Mouse (Mus musculus) intestine, postnatal 0 days (tissue): ENCODE results near the gene Abl1. TPM values are rescaled to one million over a fixed set of nuclear protein-coding genes. Genes with fewer than 3 reads are reported as not detected.

Source experiments
- ATAC-seq: fragments of 200-750 bp; cut with Nextera tagmentation; 2 replicates; pipeline ENCODE4 v1.8.0; 2017; ENCODE audit warnings: mild to moderate bottlenecking, moderate TSS enrichment, moderate library complexity
- H3K27ac ChIP-seq: fragments of 300-500 bp; sonication (generic); 2 replicates; pipeline ENCODE4 v1.5.1; 2014; ENCODE audit warnings: mild to moderate bottlenecking, low read depth, low read length, moderate library complexity
- H3K27me3 ChIP-seq: fragments of 300-500 bp; sonication (generic); replicated peaks from 2 replicates; pipeline ENCODE4 v1.6.1; 2014; ENCODE audit warnings: low read length, mixed read lengths; ENCODE audit not compliant: control insufficient read depth, insufficient read depth
- H3K36me3 ChIP-seq: fragments of 300-500 bp; sonication (generic); 2 replicates; pipeline ENCODE4 v1.6.1; 2014; ENCODE audit warnings: mild to moderate bottlenecking, moderate library complexity; ENCODE audit not compliant: control insufficient read depth, insufficient read depth
- H3K4me1 ChIP-seq: fragments of 300-500 bp; sonication (generic); replicated peaks from 2 replicates; pipeline ENCODE4 v1.6.1; 2014; ENCODE audit warnings: antibody characterized with exemption, low read length, mixed read lengths; ENCODE audit not compliant: control insufficient read depth, insufficient read depth
- H3K4me2 ChIP-seq: fragments of 300-500 bp; sonication (generic); replicated peaks from 2 replicates; pipeline ENCODE4 v1.6.1; 2014; ENCODE audit warnings: low read depth, mild to moderate bottlenecking, moderate library complexity
- H3K4me3 ChIP-seq: fragments of 300-500 bp; sonication (generic); 2 replicates; pipeline ENCODE4 v1.5.1; 2014; ENCODE audit warnings: low read depth, low read length
- H3K9ac ChIP-seq: fragments of 300-500 bp; sonication (generic); 2 replicates; pipeline ENCODE4 v1.6.1; 2014; ENCODE audit warnings: mild to moderate bottlenecking, low read depth, low read length
- H3K9me3 ChIP-seq: fragments of 300-500 bp; sonication (generic); 2 replicates; pipeline ENCODE4 v1.6.1; 2016; ENCODE audit warnings: mixed run types; ENCODE audit not compliant: control insufficient read depth
- CTCF ChIP-seq: sonication (generic); IDR thresholded peaks from 2 replicates; pipeline ENCODE4 v1.5.1; 2016; ENCODE audit warnings: low read depth, mild to moderate bottlenecking, control low read depth, antibody characterized with exemption, moderate library complexity
- WGBS: fragments of 180-500 bp; shearing (Covaris S2); extraction: QIAGEN DNeasy Blood & Tissue Kit; methylation state at CpG from one replicate; pipeline ENCODE4 v1.1.7; 2014; 5-methylcytosine and 5-hydroxymethylcytosine counted together
- polyA plus RNA-seq: library from polyadenylated mRNA; unstranded; fragments of >200 nt; fragmentation: Nextera tagmentation; extraction: Ambion mirVana; gene quantifications from 2 replicates; pipeline ENCODE4 v1.2.1, GENCODE M21; 2015

Gene Abl1
- polyA plus RNA-seq, 1 experiment from 2014 or later: 13.4 TPM

GRCm38 (mm10) chr2:31761115-31761531, 72.9 kb downstream of the Abl1 start:
- WGBS: 5% methylated on average over 7 of the region's 7 CpGs
- no peak for ATAC-seq
- Histone ChIP-seq H3K27ac (peak overlapping the region; percentile 89), H3K36me3 (no peaks in the 10 kb centered on the region), H3K4me3 (peak overlapping the region; percentile 81), H3K9me3 (no peaks in the 10 kb centered on the region), H3K4me1 (peaks cover 12% of the 10 kb centered on the region; the same call in 1 of the 2 replicates), H3K27me3 (no peaks in the 10 kb centered on the region), H3K9ac (peak overlapping the region; percentile 93), H3K4me2 (peak overlapping the region; percentile 83)
- no peak for TF ChIP-seq CTCF

DNA sequence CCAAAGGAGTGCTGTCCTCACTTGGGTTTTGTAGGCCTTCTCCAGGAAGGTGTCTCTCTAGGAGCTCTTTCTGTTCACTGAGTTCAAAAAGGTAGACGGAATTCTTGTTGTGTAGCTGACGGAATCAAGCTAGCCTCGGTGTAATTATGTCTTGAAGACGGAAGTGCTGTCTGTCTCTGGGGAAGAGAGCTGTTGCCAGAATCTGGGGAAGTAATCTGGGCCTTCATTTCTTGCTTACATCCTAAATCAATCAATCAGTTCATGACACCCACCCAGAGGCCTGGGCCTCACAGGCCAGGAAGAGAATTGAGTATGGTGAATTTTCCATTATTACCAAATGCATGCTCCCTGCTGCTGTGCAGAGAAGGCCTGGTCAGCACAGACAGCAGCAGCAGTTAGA, 73.4 kb downstream of the Abl1 start:
- peak overlapping the region; percentile 57 for H3K27ac ChIP-seq
- H3K4me2 ChIP-seq: peak overlapping the region; percentile 83
- no peak for TF ChIP-seq CTCF
- no peak for ATAC-seq
- 4% methylated on average over 4 of the region's 4 CpGs for WGBS
- peak overlapping the region; percentile 81 for H3K4me3 ChIP-seq
- peaks cover 12% of the 10 kb centered on the region; the same call in 1 of the 2 replicates for H3K4me1 ChIP-seq
- peak overlapping the region; percentile 28; the same call in 1 of the 2 replicates for H3K9ac ChIP-seq
- H3K36me3 ChIP-seq: no peaks in the 10 kb centered on the region
- no peaks in the 10 kb centered on the region for H3K27me3 ChIP-seq
- H3K9me3 ChIP-seq: no peaks in the 10 kb centered on the region

- H3K9ac ChIP-seq: no peak overlapping the region
- 29% methylated on average over 3 of the region's 3 CpGs for WGBS
- peak overlapping the region; percentile 81; the same call in 1 of the 2 replicates for H3K4me3 ChIP-seq
- H3K4me1 ChIP-seq: peaks cover 12% of the 10 kb centered on the region; the same call in 1 of the 2 replicates
- no peaks in the 10 kb centered on the region for H3K27me3 ChIP-seq
- no peak for ATAC-seq
- no peak overlapping the region; the same call in 1 of the 2 replicates for H3K27ac ChIP-seq
- H3K9me3 ChIP-seq: no peaks in the 10 kb centered on the region
- peak overlapping the region; percentile 83 for H3K4me2 ChIP-seq
- TF ChIP-seq CTCF: no peak
- no peaks in the 10 kb centered on the region; the same call in 1 of the 2 replicates for H3K36me3 ChIP-seq
These were observed 74.0 kb downstream of the Abl1 start for GRCm38 (mm10) chr2:31762155-31762554.

- Histone ChIP-seq H3K27ac (no peak overlapping the region; the same call in 1 of the 2 replicates), H3K36me3 (no peaks in the 10 kb centered on the region; the same call in 1 of the 2 replicates), H3K27me3 (no peaks in the 10 kb centered on the region), H3K4me2 (peak overlapping the region; percentile 37; the same call in 1 of the 2 replicates), H3K4me1 (peaks cover 12% of the 10 kb centered on the region; the same call in 1 of the 2 replicates), H3K9me3 (no peaks in the 10 kb centered on the region), H3K4me3 (no peak overlapping the region), H3K9ac (no peak overlapping the region)
- no peak for ATAC-seq
- 44% methylated on average over 2 of the region's 2 CpGs for WGBS
- no peak for TF ChIP-seq CTCF
These were observed 74.7 kb downstream of the Abl1 start for GRCm38 (mm10) chr2:31762853-31763252.

DNA sequence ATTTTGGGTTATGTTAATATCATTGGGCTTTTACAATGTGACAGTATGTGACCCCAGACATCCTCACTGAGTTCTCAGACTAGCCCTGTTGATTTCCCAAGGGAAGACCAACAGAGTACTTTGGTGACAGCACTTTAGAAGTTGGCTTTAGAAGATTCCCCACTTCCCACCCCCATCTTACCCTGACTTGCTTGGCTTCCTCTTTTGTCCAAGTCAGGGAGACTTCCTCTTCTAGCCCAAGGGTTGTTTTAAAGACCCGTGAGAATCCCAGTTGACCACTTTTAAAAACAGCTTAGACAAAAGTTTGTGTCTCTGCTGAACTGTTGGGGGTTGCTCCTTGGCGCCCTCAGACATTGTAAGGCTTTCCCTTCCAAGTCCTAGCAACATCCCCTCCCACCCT, 75.1 kb downstream of the Abl1 start:
- H3K9ac ChIP-seq: no peak overlapping the region
- no peak for ATAC-seq
- H3K27me3 ChIP-seq: no peaks in the 10 kb centered on the region
- peak overlapping the region; percentile 36; the same call in 1 of the 2 replicates for H3K27ac ChIP-seq
- peak overlapping the region; percentile 37 for H3K4me2 ChIP-seq
- H3K36me3 ChIP-seq: no peaks in the 10 kb centered on the region; the same call in 1 of the 2 replicates
- TF ChIP-seq CTCF: no peak
- WGBS: 56% methylated on average over 2 of the region's 2 CpGs
- H3K9me3 ChIP-seq: no peaks in the 10 kb centered on the region
- H3K4me3 ChIP-seq: no peak overlapping the region
- H3K4me1 ChIP-seq: peaks cover 12% of the 10 kb centered on the region; the same call in 1 of the 2 replicates

GRCm38 (mm10) chr2:31767104-31767503, 78.9 kb downstream of the Abl1 start:
- no peak for TF ChIP-seq CTCF
- no peak overlapping the region for H3K4me3 ChIP-seq
- H3K36me3 ChIP-seq: no peaks in the 10 kb centered on the region; the same call in 1 of the 2 replicates
- H3K4me1 ChIP-seq: peaks cover 25% of the 10 kb centered on the region; the same call in 1 of the 2 replicates
- WGBS: 94% methylated on average over 6 of the region's 6 CpGs
- H3K27ac ChIP-seq: no peak overlapping the region
- no peaks in the 10 kb centered on the region for H3K9me3 ChIP-seq
- no peak overlapping the region for H3K4me2 ChIP-seq
- H3K27me3 ChIP-seq: no peaks in the 10 kb centered on the region
- H3K9ac ChIP-seq: no peak overlapping the region
- ATAC-seq: no peak
